ENCODE assay signal across 13 mouse cellular contexts in the genomic region with DNA sequence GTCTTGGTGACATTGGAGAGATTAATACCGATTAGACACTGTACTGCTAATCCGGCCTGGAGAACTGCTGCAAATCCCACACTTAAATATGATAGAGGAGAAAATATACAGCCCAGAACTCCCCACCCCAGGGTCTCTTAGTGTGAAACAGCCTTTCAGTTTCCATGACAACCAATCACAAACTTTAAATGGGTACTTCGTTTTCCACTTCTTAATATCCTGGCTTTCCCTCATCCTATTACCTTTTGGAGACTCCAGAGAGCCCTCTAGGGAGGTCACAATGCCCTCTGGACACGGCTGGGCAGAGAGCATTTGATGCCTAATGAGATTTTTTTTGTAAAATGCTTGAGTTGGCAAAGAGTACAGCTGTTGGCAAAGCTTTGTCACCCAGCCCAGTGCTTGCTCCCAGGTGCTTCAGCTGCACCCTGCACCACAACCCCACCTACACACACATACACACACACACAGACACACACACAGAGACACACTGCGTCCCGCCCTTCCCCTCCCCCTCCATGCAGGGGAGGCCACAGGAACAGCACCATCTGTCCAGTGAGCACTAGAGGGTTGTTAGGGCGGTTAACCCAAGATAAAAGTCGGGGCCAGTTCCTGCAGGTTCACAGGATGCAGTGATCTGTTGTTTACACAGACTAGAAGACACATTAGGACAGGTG.
DNase-seq lines count a peak whose midpoint lies in the region; ATAC-seq lines count a peak whose summit lies in the region.
"Had no signal": no experiment of that assay in that cellular context is flagged by ENCODE, and none has a peak within 500 bp of the region (broad histone marks: within the 10 kb centered on the region; RNA-seq: fewer than 3 reads in every experiment).

No protein-coding gene starts in this region.

- H3K27ac ChIP-seq in forebrain, embryonic 11.5 days (ENCODE audit: low read depth, low read length) = no peak overlapping the region
- H3K27ac ChIP-seq in forebrain, embryonic 14.5 days (ENCODE audit: low read depth, low read length) = no peak overlapping the region
- no peak overlapping the region for H3K27ac ChIP-seq in neural tube, embryonic 11.5 days (ENCODE audit: low read depth, low read length)
- H3K27ac ChIP-seq in neural tube, embryonic 15.5 days (replicated peaks) = no peak overlapping the region
- H3K27ac ChIP-seq in intestine, embryonic 15.5 days = no peak overlapping the region
- H3K27ac ChIP-seq: forebrain, embryonic 12.5 days; limb, embryonic 13.5 days had no signal

- no peak overlapping the region for H3K4me2 ChIP-seq in forebrain, embryonic 11.5 days (ENCODE audit: low read depth, low read length, severe bottlenecking)
- no peak overlapping the region for H3K4me2 ChIP-seq in forebrain, embryonic 14.5 days (ENCODE audit: low read length)
- H3K4me2 ChIP-seq in neural tube, embryonic 11.5 days (ENCODE audit: low read depth) = no peak overlapping the region
- H3K4me2 ChIP-seq in neural tube, embryonic 15.5 days = no peak overlapping the region
- no peak overlapping the region for H3K4me2 ChIP-seq in intestine, embryonic 15.5 days (replicated peaks)
- H3K4me2 ChIP-seq: forebrain, embryonic 12.5 days; limb, embryonic 13.5 days had no signal

- no peaks in the 10 kb centered on the region for H3K27me3 ChIP-seq in forebrain, embryonic 11.5 days (ENCODE audit: control insufficient read depth, insufficient read depth, low read length)
- H3K27me3 ChIP-seq in forebrain, embryonic 14.5 days (replicated peaks; ENCODE audit: control insufficient read depth, insufficient read depth, low read length) = no peaks in the 10 kb centered on the region
- no peaks in the 10 kb centered on the region for H3K27me3 ChIP-seq in neural tube, embryonic 11.5 days (ENCODE audit: control insufficient read depth, insufficient read depth, low read length)
- H3K27me3 ChIP-seq in neural tube, embryonic 15.5 days (replicated peaks) = no peaks in the 10 kb centered on the region
- no peaks in the 10 kb centered on the region for H3K27me3 ChIP-seq in intestine, embryonic 15.5 days (replicated peaks)
- H3K27me3 ChIP-seq: forebrain, embryonic 12.5 days; limb, embryonic 13.5 days had no signal

- WGBS in forebrain, embryonic 11.5 days = 60% methylated on average over 8 of the region's 8 CpGs
- 52% methylated on average over 8 of the region's 8 CpGs for WGBS in forebrain, embryonic 14.5 days
- 50% methylated on average over 8 of the region's 8 CpGs for WGBS in neural tube, embryonic 11.5 days
- 33% methylated on average over 8 of the region's 8 CpGs for WGBS in neural tube, embryonic 15.5 days
- WGBS in intestine, embryonic 15.5 days = 54% methylated on average over 8 of the region's 8 CpGs

- H3K4me1 ChIP-seq in forebrain, embryonic 11.5 days (replicated peaks; ENCODE audit: control insufficient read depth, insufficient read depth, low read length) = 0 out of 2 replicates have a peak, but pooled peaks cover 2% of the 10 kb centered on the region
- H3K4me1 ChIP-seq in forebrain, embryonic 14.5 days (ENCODE audit: control insufficient read depth, insufficient read depth, low read length) = no peaks in the 10 kb centered on the region
- H3K4me1 ChIP-seq in neural tube, embryonic 11.5 days (ENCODE audit: control insufficient read depth, insufficient read depth, low read length) = no peaks in the 10 kb centered on the region
- peaks cover 11% of the 10 kb centered on the region for H3K4me1 ChIP-seq in neural tube, embryonic 15.5 days
- H3K4me1 ChIP-seq in intestine, embryonic 15.5 days (replicated peaks) = no peaks in the 10 kb centered on the region

- H3K4me3 ChIP-seq in forebrain, embryonic 11.5 days (ENCODE audit: low read depth, low read length) = no peak overlapping the region
- H3K4me3 ChIP-seq in forebrain, embryonic 14.5 days (ENCODE audit: low read depth, low read length) = no peak overlapping the region
- no peak overlapping the region for H3K4me3 ChIP-seq in neural tube, embryonic 11.5 days (ENCODE audit: low read depth, low read length)
- no peak overlapping the region for H3K4me3 ChIP-seq in neural tube, embryonic 15.5 days (replicated peaks)
- no peak overlapping the region for H3K4me3 ChIP-seq in intestine, embryonic 15.5 days (replicated peaks)
- H3K4me3 ChIP-seq: forebrain, embryonic 12.5 days; limb, embryonic 13.5 days had no signal

- no peak overlapping the region for H3K9ac ChIP-seq in forebrain, embryonic 11.5 days (ENCODE audit: low read length)
- H3K9ac ChIP-seq in forebrain, embryonic 14.5 days (ENCODE audit: low read length) = no peak overlapping the region
- H3K9ac ChIP-seq in neural tube, embryonic 11.5 days (ENCODE audit: low read length) = no peak overlapping the region
- H3K9ac ChIP-seq in neural tube, embryonic 15.5 days (replicated peaks) = no peak overlapping the region
- H3K9ac ChIP-seq in intestine, embryonic 15.5 days = no peak overlapping the region
- H3K9ac ChIP-seq: forebrain, embryonic 12.5 days; limb, embryonic 13.5 days had no signal

- no peak for DNase-seq in forebrain, embryonic 11.5 days (ENCODE audit: low spot score)
- DNase-seq in forebrain, embryonic 14.5 days (ENCODE audit: low spot score) = no peak
- DNase-seq in neural tube, embryonic 11.5 days (ENCODE audit: low spot score) = peak; percentile 19
- DNase-seq in neural tube, embryonic 10.5 days (ENCODE audit: extremely low spot score, low spot score) = no peak
- DNase-seq in mesoderm, embryonic 11.5 days (ENCODE audit: low read depth, low spot score) = peak; percentile 17
- DNase-seq in right cerebral cortex, postnatal 4 days = no peak
- DNase-seq: heart, postnatal 14 days; lung, adult 18-20 months; retina, postnatal 1 day had no signal

- ATAC-seq in forebrain, embryonic 11.5 days (replicated peaks; ENCODE audit: low FRiP score) = peak; percentile 39; the same call in 1 of the 2 replicates
- ATAC-seq in forebrain, embryonic 14.5 days = no peak
- ATAC-seq in neural tube, embryonic 11.5 days (ENCODE audit: insufficient read depth, low FRiP score, low TSS enrichment) = no peak
- ATAC-seq in neural tube, embryonic 15.5 days (ENCODE audit: low FRiP score) = peak; percentile 75
- ATAC-seq in intestine, embryonic 15.5 days = no peak

- H3K36me3 ChIP-seq in forebrain, embryonic 11.5 days (ENCODE audit: control insufficient read depth, insufficient read depth, low read length) = no peaks in the 10 kb centered on the region
- H3K36me3 ChIP-seq in forebrain, embryonic 14.5 days (ENCODE audit: control insufficient read depth, insufficient read depth, low read length) = no peaks in the 10 kb centered on the region
- H3K36me3 ChIP-seq in neural tube, embryonic 11.5 days (ENCODE audit: control insufficient read depth, insufficient read depth, low read length) = no peaks in the 10 kb centered on the region
- no peaks in the 10 kb centered on the region for H3K36me3 ChIP-seq in neural tube, embryonic 15.5 days
- H3K36me3 ChIP-seq in intestine, embryonic 15.5 days = no peaks in the 10 kb centered on the region
- H3K36me3 ChIP-seq: forebrain, embryonic 12.5 days; limb, embryonic 13.5 days had no signal

- no peaks in the 10 kb centered on the region for H3K9me3 ChIP-seq in forebrain, embryonic 11.5 days (ENCODE audit: control insufficient read depth, low read length)
- no peaks in the 10 kb centered on the region for H3K9me3 ChIP-seq in forebrain, embryonic 14.5 days (replicated peaks; ENCODE audit: control insufficient read depth, low read length)
- H3K9me3 ChIP-seq in neural tube, embryonic 11.5 days (ENCODE audit: control insufficient read depth, low read length) = no peaks in the 10 kb centered on the region
- no peaks in the 10 kb centered on the region for H3K9me3 ChIP-seq in neural tube, embryonic 15.5 days (replicated peaks)
- no peaks in the 10 kb centered on the region for H3K9me3 ChIP-seq in intestine, embryonic 15.5 days
- H3K9me3 ChIP-seq: forebrain, embryonic 12.5 days; limb, embryonic 13.5 days had no signal

Comparison
In these comparisons a context has a peak if more than half of its experiments do, and no peak if none do; other contexts are left out.
1. ATAC-seq: peak in forebrain, embryonic 11.5 days (single experiment) and neural tube, embryonic 15.5 days (single experiment); none in forebrain, embryonic 14.5 days (single experiment), neural tube, embryonic 11.5 days (single experiment) and intestine, embryonic 15.5 days (single experiment).
2. DNase-seq: peak in neural tube, embryonic 11.5 days (single experiment) and mesoderm, embryonic 11.5 days (single experiment); none in forebrain, embryonic 11.5 days (single experiment), forebrain, embryonic 14.5 days (single experiment), neural tube, embryonic 10.5 days (single experiment) and right cerebral cortex, postnatal 4 days (single experiment).